Mouse (Mus musculus) lung, postnatal 0 days (tissue): ENCODE results near the gene Trio.

Source experiments
- CTCF ChIP-seq: IDR thresholded peaks from 2 replicates; pipeline ENCODE4 v1.5.1; 2016; ENCODE audit warnings: antibody characterized with exemption, mild to moderate bottlenecking
- EP300 ChIP-seq: IDR thresholded peaks from 2 replicates; pipeline ENCODE4 v1.6.1; 2016; ENCODE audit warnings: antibody characterized with exemption, mild to moderate bottlenecking, control low read depth

DNA sequence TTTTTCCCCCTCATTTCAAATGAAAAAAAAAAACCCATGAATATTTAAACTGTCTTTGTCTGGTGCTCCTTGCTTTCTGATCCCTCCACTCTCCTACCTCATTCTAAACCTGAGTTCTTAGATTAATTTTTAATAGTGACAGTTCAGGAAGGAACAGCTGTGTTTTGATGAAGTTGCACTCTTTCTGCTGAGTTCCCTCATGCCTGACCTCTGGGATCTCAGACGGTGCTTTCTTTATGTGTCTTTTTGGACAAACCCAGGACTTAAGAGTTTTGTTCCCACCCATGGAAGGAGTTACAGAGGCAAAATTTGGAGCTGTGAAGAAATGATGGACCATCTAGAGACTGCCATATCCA is 39.1 kb upstream of the Trio start:
- TF ChIP-seq CTCF (no peak), EP300 (no peak)
